23 mouse cellular contexts compared by ENCODE assay signal in genomic region chr11:95101071-95101788, GRCm38 (mm10). TPM values are rescaled to one million over a fixed set of nuclear protein-coding genes. Genes with fewer than 3 reads are reported as not detected.
A peak's percentile ranks its signal among the peaks of the same experiment; 100 is the strongest.
DNase-seq lines count a peak whose midpoint lies in the region; ATAC-seq and TF ChIP-seq lines count a peak whose summit lies in the region.
"Had no signal": no experiment of that assay in that cellular context is flagged by ENCODE, and none has a peak within 500 bp of the region (broad histone marks: within the 10 kb centered on the region; RNA-seq: fewer than 3 reads in every experiment).

No protein-coding gene starts in this region.

- no peak overlapping the region for H3K4me2 ChIP-seq in hindbrain, embryonic 12.5 days (replicated peaks)
- H3K4me2 ChIP-seq in kidney, postnatal 0 days (ENCODE audit: low read length): no peak overlapping the region
- H3K4me2 ChIP-seq: embryonic facial prominence, embryonic 13.5 days; heart, embryonic 11.5 days; hindbrain, embryonic 14.5 days; liver, embryonic 11.5 days had no signal

- WGBS in hindbrain, embryonic 10.5 days: 19% methylated on average over 16 of the region's 16 CpGs
- WGBS in hindbrain, embryonic 12.5 days: 19% methylated on average over 16 of the region's 16 CpGs
- WGBS in kidney, postnatal 0 days: 18% methylated on average over 16 of the region's 16 CpGs

- TF ChIP-seq CTCF in kidney, postnatal 0 days (IDR thresholded peaks at IDR 0.05; ENCODE audit: low read depth): no peak

- peaks cover 67% of the 10 kb centered on the region for H3K4me1 ChIP-seq in hindbrain, embryonic 10.5 days (replicated peaks)
- H3K4me1 ChIP-seq in hindbrain, embryonic 12.5 days: peaks cover 25% of the 10 kb centered on the region
- peaks cover 34% of the 10 kb centered on the region for H3K4me1 ChIP-seq in kidney, postnatal 0 days (replicated peaks; ENCODE audit: insufficient read depth, low read length)

- peak overlapping the region; percentile 57 for H3K27ac ChIP-seq in hindbrain, embryonic 10.5 days
- no peak overlapping the region for H3K27ac ChIP-seq in hindbrain, embryonic 12.5 days
- H3K27ac ChIP-seq in kidney, postnatal 0 days: peak overlapping the region; percentile 54; the same call in 1 of the 2 replicates
- H3K27ac ChIP-seq: embryonic facial prominence, embryonic 13.5 days; hindbrain, embryonic 14.5 days; stomach, postnatal 0 days had no signal

- no peak overlapping the region for H3K9ac ChIP-seq in hindbrain, embryonic 12.5 days
- no peak overlapping the region for H3K9ac ChIP-seq in kidney, postnatal 0 days (ENCODE audit: low read depth, low read length)
- H3K9ac ChIP-seq: forebrain, postnatal 0 days; hindbrain, embryonic 14.5 days had no signal

- no peaks in the 10 kb centered on the region for H3K9me3 ChIP-seq in hindbrain, embryonic 10.5 days
- H3K9me3 ChIP-seq in hindbrain, embryonic 12.5 days (replicated peaks): no peaks in the 10 kb centered on the region
- no peaks in the 10 kb centered on the region for H3K9me3 ChIP-seq in kidney, postnatal 0 days (replicated peaks; ENCODE audit: low read length)
- H3K9me3 ChIP-seq: embryonic facial prominence, embryonic 13.5 days; G1E had no signal

- H3K27me3 ChIP-seq in hindbrain, embryonic 10.5 days (ENCODE audit: insufficient read depth, poor library complexity, severe bottlenecking): peaks cover 19% of the 10 kb centered on the region
- H3K27me3 ChIP-seq in hindbrain, embryonic 12.5 days: peaks cover 14% of the 10 kb centered on the region
- no peaks in the 10 kb centered on the region for H3K27me3 ChIP-seq in kidney, postnatal 0 days (ENCODE audit: insufficient read depth, low read length)

- no peak for ATAC-seq in hindbrain, embryonic 12.5 days (ENCODE audit: low FRiP score)
- no peak for ATAC-seq in kidney, postnatal 0 days (replicated peaks; ENCODE audit: low FRiP score, low read depth)
- ATAC-seq: forebrain, postnatal 0 days; midbrain, embryonic 16.5 days had no signal

- DNase-seq in hindbrain, embryonic 10.5 days (ENCODE audit: low spot score): no peak
- no peak for DNase-seq in kidney, postnatal 0 days (ENCODE audit: low spot score)
- DNase-seq in kidney, adult 8-10 months: no peak
- peak; percentile 59 for DNase-seq in R1 (ENCODE audit: low read depth, low spot score)
- no peak for DNase-seq in retina, embryonic 14.5 days (ENCODE audit: low spot score)
- no peak for DNase-seq in right cerebral cortex, postnatal 10 days (ENCODE audit: low spot score in 2 of 2)
- DNase-seq: adrenal gland, postnatal 25 days; cerebellum, adult 11-12 months; cerebellum, postnatal 25 days; forebrain, postnatal 0 days; gastrocnemius, postnatal 36 days; heart, postnatal 14 days; lung, adult 18-20 months; right cerebral cortex, postnatal 4 days had no signal

- no peaks in the 10 kb centered on the region for H3K36me3 ChIP-seq in hindbrain, embryonic 10.5 days
- H3K36me3 ChIP-seq in hindbrain, embryonic 12.5 days: no peaks in the 10 kb centered on the region
- H3K36me3 ChIP-seq in kidney, postnatal 0 days (ENCODE audit: insufficient read depth, low read length): no peaks in the 10 kb centered on the region
- H3K36me3 ChIP-seq: embryonic facial prominence, embryonic 13.5 days; G1E had no signal

- H3K4me3 ChIP-seq in hindbrain, embryonic 10.5 days: no peak overlapping the region
- no peak overlapping the region for H3K4me3 ChIP-seq in hindbrain, embryonic 12.5 days
- H3K4me3 ChIP-seq in kidney, postnatal 0 days (replicated peaks; ENCODE audit: low read depth, low read length): no peak overlapping the region
- H3K4me3 ChIP-seq: embryonic facial prominence, embryonic 13.5 days; megakaryocyte, embryonic 14.5 days had no signal

RNA-seq across cellular contexts. Expression of gene Dlx3, which starts 18.7 kb away (rescaled TPM):
- 3.2 and 6.5 TPM in 2 replicates for polyA plus RNA-seq in hindbrain, embryonic 10.5 days (2016; fragmentation: Nextera tagmentation; extraction: Ambion mirVana)
- 4.7 and 7.3 TPM in 2 replicates for polyA plus RNA-seq in hindbrain, embryonic 12.5 days (2016; fragmentation: Nextera tagmentation; extraction: Ambion mirVana)
- 0.45 and 0.62 TPM in 2 replicates for polyA plus RNA-seq in kidney, postnatal 0 days (2015; fragmentation: Nextera tagmentation; extraction: Ambion mirVana)
- polyA plus RNA-seq: forebrain, postnatal 0 days; G1E had no signal

RNA-seq across cellular contexts. Expression of gene Itga3, which starts 24.6 kb away (rescaled TPM):
- 5.7 and 6.7 TPM in 2 replicates for polyA plus RNA-seq in hindbrain, embryonic 10.5 days (2016; fragmentation: Nextera tagmentation; extraction: Ambion mirVana)
- polyA plus RNA-seq in hindbrain, embryonic 12.5 days (2016; fragmentation: Nextera tagmentation; extraction: Ambion mirVana): 8.0 and 9.0 TPM in 2 replicates
- polyA plus RNA-seq in kidney, postnatal 0 days (2015; fragmentation: Nextera tagmentation; extraction: Ambion mirVana): 24.4 and 26.1 TPM in 2 replicates
- polyA plus RNA-seq: G1E had no signal

RNA-seq across cellular contexts. Expression of gene Dlx4, which starts 44.8 kb away (rescaled TPM):
- 0.25 and 0.31 TPM in 2 replicates for polyA plus RNA-seq in hindbrain, embryonic 10.5 days (2016; fragmentation: Nextera tagmentation; extraction: Ambion mirVana)
- polyA plus RNA-seq in hindbrain, embryonic 12.5 days (2016; fragmentation: Nextera tagmentation; extraction: Ambion mirVana): 0.21 and 1.2 TPM in 2 replicates
- not detected in 2 replicates for polyA plus RNA-seq in kidney, postnatal 0 days (2015; fragmentation: Nextera tagmentation; extraction: Ambion mirVana)
- polyA plus RNA-seq: G1E; heart, embryonic 11.5 days; hindbrain, embryonic 14.5 days had no signal
